Mouse (Mus musculus) kidney, postnatal 36 days (tissue): ENCODE measurements at regions not wholly inside any gene's neighbourhood (a gene's known extent, or its start where the extent isn't known, plus 50 kb on each side); places are given as distances from the start of the nearest gene placed in this dataset.

ENCODE experiments used
- DNase-seq, 2 experiments: peaks; one replicate each; pipeline ENCODE4 v3.0.0; 2021 to 2022; ENCODE audit warnings: mixed read lengths in 2 of 2

DNA sequence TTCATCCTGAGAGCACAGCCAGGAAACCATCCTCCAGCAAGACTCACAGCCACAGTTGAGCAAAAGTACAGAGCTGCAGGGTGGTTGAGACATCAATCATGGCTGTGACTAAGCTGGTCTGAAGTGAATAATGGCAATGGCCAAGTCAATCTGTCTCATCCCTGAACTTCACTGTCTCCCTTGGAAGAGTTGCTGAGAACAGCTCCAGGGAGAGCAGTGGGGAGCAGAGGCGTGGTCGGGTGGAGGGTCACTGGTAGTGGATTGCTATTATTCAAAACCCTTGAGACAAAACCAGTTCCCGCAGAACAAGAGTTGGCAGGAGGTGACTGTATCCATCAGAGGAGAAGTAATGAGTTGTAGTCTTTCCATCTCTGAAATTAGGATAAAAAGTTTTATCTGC lies 185.7 kb upstream of the Tmem72 start:
- no peak for DNase-seq

DNA sequence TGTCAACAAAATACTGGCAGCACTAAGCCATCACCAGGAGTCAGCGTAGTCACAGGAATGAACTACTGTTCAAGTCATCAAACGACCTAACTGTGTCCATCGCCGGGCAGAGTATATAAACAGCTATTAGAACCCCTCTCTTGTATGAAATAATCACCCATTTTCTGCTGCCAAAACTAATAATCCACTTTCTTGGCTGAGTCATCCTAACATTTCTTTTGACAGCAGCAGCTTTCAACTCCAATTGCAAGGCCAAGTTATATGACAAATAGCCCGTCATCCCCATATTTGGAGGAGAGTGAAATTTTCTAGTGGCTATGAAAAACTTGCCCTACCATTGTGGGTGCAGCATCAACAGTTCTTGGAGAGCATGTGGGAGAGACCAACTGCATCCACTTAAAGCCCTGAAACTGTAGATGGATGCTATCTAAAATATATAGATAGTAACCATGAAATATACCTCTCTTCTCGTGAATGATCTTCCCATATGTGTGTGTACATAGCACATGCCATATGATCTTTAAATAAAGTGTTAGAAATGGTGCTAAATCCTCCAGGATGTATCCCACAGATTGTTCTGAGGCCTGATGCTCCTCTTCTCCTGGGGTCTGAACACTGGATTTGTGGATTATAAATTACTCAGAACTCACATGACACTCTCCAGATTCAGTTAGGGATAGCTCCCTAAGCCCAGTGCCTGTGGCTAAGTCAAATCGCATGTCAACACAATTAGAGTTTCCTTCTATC lies 189.9 kb upstream of the Tmem72 start:
- no peak for DNase-seq

DNA sequence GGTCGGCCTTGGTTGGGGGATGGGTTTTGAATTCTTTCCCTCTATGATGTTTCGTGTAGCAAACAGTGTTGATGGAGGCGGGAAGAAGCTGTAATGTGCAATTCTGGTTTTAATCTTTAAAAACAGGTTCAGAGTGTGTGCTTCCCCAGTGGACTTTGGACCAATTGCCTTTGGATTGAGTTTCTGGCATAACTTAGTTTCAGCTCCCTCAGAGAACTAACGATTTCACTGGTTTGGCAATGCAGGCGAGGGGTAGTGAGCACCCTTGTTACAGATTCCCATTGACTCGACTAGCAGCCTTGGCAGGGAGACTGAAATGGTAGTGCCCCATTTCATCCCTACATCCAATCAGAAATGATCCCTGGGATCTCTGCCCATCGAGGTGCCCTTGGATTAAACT lies 193.9 kb upstream of the Tmem72 start:
- DNase-seq = peak; percentile 1

DNA sequence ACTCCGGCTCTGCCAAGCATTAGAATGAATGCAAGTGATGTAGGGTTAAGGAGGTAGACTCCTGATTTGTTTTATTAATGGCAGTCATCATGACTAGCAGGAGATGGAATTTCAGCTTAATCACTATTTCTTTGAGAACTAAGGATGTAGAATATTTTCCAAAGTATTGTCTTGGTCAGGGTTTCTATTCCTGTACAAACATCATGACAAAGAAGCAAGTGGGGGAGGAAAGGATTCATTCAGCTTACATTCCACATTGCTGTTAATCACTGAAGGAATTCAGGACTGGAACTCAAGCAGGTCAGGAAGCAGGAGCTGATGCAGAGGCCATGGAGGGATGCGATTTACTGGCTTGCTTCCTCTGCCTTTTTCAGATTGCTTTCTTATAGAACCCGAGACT lies 195.4 kb upstream of the Tmem72 start:
- DNase-seq = no peak

DNA sequence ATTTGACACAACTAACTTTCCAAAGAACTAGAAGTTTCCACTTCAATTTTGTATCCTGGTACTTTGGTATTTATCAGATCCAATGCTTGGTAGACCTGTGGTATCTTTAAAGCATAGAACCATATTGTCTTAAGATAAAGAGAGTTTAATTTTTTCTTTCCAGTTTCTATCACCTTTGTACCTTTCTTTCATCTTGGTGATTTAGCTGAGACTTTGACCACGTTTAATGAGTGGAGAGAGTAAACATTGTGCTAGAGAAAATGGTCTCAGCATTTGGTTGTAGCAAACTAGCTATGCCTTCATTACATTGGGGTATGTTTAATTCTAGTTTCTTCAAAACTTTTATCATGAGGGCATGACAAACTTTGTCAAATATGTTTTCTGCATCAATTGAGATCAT lies 197.4 kb upstream of the Tmem72 start:
- DNase-seq = no peak

DNA sequence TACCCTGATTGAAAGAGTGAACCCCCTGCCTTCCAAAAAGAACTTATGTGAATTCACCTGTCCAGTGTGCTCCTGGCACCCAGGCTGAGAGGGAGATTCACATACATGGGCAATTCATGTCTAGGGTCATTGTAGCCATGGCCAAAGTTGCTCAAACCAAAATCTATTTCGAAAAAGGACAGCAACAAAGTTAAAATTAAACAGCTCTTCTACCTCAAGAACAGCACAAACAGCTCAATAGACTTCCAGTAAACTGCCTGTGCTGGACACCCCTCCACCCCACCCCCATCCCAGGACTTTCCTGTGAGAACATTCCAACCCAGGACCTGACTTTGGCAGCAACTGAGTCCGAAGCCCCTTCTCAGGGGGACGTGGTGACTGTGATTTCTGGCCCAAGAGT lies 218.3 kb upstream of the Tmem72 start:
- no peak for DNase-seq

DNA sequence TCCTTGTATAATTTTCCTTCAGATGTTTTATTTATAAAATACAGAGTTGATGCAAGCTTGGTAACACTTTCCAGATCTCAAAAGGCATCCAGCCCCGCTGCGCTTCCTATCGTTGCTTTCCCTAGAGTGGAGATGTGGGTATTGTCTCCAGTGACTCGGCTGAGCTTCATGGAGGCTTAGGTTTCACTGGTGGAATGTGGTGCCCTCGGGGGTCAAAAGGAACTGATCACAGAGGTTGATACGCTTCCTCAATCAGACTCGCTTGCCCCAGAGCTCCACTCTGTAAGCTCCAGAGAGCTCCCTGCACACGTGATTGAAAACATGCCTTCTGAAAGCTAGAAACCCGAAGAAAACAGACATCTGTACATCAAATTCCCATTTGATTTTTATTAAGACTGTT lies 224.9 kb upstream of the Tmem72 start:
- DNase-seq = no peak

DNA sequence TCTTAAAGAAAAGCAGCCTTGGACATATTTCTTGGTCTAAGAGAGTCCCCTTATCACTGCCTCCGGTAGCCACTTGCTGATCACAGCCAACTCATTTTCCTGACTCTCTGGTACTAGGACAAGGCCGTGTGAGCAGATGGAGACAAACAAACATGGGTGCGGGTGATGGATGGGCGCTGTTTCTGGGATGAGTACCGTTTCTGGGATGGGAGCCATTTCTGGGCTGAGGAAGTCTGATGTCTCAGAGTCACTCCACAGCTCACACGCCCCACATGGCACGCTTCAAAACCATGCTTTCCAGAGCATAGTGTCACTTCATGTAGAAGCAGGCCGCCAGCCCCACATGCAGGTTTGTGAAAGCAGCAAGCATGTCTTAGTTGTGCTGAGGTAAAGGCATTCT lies 225.6 kb upstream of the Cxcl12 start:
- DNase-seq = no peak

DNA sequence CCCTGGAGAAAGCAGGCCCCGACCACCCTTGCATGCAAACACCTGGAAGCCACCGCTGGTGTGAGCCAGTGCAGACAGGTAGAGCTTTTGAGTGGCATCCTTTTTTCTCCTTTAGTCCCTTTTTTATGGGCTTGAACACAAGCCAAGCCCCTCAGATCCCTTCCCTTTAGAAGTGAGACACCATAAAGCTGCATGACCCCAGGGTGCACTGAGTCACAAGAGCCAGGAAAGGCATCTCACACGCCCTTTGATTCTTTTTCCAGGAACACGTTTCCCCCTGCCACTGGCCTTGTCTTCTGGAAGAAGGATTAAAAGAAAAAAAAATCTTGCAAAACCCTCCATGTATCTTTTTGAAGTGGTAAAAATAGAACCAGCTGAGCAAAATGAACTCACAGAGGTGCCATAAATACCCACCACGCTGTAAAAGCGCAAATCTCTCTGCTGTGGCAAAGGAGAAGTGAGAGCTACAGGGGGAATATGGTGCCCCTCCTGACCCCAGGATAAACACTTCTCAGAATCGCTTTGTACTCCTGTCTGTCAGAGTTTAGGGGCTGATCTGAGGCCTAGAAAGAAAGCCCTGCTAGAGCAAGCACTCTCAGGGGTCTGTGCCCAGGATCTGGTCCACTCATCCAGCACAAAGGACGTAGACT lies 222.1 kb upstream of the Cxcl12 start:
- no peak for DNase-seq

DNA sequence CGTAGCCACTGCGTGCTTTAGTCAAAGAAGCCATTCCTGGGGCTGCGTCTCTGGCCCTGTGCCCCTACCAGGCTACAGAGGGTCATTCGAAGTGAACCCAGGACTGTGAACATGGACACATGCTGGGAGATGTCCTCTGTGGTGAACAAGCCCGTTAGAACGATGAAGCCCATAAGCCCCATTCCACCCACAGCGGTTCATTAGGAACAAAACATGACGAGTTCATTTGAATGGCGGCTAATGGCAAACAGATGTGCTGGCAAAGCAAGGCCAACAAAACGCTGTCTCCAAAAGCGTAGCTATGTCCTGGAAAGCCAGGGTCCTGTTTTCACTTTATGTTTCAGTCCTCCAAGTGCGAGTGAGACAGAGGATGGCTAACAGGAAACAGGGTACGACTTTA lies 208.7 kb upstream of the Cxcl12 start:
- DNase-seq = no peak

DNA sequence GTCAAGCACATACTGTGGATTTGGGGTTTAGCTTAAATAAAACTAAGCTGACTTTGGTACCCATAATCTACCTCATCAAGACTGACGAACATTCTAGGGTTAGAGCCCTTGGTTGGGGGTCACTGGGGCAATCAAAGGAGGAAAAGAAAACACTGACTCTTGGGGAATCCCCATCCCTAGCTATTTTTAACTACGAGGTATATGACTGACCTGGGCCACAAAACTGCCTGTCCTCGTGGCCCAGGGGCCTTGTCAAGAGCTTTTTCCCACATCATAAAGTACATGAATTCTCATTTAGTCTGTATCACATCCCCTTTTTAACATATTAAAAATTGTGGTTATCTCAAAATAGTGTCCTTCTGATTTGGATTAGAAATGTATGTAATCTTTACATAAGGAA lies 207.7 kb upstream of the Cxcl12 start:
- no peak for DNase-seq

DNA sequence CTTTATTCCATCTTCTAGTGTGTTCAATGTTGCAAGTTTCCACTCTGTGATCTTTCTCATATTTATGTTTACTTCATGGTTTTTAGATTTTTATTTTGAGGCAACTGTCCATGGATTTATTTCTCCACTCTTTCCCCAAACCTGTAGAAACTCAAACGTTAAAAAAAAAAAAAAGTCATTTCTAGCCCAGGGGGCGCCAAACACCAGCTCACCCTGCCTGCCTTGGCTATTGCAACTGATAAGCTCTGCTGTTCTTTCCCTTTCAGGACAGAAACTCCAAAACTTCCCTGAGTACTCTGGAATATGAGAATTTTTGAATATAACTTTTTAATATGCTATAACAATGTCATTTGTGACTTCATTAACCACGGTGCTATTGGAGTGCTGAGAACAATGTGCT lies 201.9 kb upstream of the Cxcl12 start:
- peak; percentile 4 to 37 for DNase-seq

DNA sequence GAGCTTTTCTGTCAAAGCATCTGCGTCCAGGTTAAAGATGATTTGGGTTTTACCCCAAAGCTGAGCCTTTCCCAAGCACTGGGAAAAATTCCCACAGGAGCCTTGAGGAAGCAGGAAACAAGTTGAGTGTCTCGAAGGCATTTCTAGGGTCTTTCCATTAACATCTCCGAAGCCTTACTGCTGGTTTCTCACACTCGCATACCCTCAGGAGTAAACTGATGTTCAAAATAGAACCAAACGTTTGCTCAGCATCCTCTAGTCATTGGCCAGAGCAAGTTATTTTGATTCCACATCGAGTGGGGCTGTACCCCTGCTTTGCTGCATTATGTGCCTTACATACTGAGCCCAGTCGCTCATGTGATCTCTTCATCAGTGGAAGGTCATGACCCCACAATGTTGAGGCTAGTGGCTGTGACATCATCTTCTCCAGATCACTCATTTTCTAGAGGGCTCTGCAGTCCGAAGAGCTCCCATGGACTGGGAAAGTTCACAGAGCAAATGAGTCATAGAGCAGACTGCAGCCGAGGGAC lies 198.9 kb upstream of the Cxcl12 start:
- DNase-seq = no peak

DNA sequence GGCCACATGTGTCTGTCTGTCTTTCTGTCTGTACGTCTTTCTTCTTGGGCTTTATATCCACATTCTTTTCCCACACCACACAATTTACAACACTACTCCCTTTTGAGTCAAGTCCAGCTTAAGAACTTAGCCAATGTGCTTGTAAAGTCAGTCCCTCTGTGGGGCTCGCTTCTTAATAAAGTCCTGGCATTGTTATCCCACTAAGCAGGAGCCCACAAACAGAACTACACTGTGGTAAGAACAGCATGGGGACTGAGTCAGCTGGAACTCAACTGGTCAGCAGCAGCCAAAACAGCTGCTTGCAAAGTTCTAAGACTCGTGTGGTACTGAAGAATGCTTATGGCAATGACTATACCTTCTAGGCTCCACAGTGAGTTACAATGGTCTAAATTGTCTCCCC lies 193.5 kb upstream of the Cxcl12 start:
- DNase-seq = no peak

DNA sequence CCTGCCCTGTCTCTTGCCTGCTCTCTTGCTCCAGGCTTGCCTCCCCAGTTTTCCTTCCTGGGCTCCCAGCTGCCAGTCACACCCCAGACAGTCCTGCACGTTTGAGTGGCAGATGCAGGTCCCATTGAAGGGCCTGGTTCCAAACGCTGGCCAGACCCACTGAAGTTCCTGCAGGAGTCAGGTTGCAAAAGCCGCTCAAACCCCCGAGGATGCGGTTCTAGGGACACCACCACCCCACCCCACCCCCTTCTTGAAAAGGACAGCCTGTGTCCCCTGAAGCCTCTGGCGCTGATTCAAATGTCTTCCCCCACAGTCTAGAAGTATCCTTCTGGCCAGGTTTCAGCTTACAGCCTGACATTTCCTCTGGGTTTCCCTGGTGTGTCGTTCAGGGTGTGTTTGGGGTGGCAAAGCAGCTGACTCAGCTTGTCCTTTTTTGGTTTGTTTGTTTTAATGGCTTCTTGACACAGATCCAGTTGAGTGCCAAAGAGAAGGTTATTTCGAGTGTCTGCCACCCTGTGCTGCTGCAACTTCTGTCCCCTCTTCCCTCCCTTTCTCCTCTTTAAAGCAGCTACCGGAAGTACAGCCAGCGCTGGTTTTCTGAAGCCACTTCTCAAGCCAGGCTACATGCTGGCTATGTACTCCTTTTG lies 187.9 kb upstream of the Cxcl12 start:
- DNase-seq = peak; percentile 11 to 16

DNA sequence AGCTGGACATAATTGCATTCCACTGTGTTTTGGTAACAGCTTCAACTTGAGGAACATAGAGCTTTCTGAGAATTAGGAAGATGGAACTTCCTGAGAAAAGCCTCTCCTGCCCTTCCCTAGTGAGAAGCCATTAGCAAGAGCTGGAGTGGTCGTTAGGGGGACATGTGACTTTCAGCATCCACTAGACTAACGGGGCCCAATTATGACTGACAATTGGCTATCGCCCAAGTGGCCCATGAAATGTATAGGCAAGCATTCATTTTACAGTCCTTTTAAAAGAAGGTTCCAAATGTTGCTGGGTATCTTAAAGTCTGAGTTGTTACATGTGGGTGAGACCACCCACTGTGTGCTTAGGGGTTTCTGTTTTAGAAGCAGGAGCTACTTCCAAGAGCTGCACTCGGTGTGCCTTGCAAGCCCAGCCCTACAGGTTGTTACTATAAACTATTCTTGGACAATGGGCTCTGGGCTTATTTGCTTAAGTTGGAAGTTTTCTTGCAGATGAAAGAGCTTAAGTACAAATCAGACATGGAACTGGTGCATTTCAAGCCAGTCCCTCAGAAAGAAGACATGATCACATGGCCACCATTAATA lies 183.1 kb upstream of the Cxcl12 start:
- DNase-seq = no peak

DNA sequence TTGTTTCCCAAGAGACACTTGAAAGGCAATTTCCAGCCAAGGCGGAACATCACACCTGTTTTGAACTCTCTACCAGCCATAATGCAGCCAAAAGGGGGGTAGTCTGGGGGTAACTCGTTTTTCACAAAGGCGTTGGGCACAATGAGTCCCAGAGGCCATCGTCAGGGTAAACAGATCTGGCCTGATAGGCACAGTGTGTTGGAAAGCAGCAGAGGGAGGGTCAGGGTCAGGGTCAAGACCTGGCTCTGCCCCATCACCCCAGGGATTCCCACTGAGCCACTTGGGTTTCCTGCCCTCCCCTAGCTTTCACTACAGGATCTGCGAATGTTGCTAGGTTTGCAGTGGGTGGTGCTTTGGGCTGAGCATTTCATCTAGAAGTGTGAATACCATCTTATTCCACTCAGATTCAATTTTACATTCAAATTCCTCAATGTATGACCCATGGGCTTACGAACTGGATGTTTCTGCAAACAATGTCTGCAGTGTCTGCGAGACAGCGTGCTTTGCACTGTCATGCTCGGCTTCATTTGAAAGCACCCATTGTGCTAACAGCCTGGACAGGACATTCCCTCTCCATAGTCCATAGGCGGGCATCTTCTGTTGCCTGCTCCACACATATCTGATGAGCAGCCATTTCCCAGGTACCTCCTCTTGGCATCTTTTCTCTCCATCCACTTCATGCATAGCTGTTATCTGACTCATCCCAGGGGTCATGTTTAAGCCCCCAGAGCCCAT lies 181.9 kb upstream of the Cxcl12 start:
- DNase-seq = no peak

DNA sequence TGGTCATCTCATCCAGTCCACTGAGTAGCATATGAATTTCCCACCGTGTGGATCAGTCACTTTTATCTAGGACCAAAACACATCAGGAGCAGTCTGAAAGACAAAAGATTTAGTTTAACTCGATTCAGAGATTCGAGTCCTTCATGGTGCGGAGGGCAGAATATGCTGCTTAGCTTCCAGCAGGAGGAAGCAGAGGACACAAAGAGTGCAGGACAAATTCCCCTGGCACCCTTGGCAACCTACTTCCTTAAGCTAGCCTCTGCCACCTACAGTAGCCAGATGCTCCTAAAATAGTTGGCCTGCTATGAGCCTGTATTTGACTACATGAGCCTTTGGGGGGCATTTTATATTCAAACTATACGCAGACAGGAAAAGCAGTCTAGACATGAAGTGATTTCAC lies 181.1 kb upstream of the Cxcl12 start:
- no peak for DNase-seq

DNA sequence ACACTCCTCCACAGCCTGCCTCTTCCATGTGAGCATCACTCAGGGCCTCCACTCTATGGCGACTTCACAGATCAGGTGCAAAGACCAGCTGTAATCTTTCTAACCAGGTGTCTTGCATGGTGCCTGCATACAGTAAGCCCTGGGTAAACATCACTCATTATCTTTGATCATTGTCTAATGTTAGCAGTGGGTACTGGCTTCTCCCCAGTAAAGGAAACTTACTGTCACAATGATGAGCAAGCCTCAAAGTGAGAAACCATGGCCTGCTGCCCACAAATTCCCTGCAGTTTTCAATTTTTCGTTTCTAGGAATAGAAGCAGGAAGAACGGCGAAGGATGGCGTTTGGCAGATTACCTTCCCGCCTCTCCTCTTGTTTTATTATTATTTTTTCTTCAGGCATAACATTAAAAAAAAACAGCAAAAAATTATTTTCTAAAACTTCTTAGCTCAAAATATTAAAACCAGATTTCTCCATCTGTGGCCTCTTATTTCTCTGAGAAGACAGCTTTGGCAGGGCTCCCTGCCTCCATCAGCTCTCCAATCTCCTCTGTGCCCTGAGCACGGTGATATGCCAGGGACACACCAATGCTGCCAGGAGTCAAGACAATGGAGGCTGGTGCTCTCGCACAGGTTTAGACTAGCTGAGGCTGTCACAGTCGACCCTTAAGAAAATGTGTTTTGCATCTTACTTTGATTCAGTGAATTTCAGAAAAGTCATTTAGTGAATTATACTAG lies 169.2 kb upstream of the Cxcl12 start:
- no peak for DNase-seq

DNA sequence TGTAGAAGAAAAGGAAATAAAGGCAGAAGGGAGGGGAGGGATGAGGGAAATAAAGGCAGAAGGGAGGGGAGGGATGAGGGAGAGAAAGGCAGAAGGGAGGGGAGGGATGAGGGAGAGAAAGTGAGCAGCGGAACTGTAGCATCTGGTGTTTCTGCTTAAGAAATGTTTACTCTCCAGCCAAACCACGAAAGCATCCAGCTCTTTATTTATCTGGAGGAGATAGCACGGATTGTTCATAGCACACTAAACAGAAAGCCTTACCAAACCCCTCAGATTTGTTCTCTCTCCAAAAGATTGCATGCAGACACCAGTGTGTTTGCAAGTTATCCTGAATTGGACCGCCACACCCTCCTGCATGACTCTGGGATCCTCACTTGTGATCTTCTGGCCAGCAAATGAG lies 168.4 kb upstream of the Cxcl12 start:
- DNase-seq = no peak

DNA sequence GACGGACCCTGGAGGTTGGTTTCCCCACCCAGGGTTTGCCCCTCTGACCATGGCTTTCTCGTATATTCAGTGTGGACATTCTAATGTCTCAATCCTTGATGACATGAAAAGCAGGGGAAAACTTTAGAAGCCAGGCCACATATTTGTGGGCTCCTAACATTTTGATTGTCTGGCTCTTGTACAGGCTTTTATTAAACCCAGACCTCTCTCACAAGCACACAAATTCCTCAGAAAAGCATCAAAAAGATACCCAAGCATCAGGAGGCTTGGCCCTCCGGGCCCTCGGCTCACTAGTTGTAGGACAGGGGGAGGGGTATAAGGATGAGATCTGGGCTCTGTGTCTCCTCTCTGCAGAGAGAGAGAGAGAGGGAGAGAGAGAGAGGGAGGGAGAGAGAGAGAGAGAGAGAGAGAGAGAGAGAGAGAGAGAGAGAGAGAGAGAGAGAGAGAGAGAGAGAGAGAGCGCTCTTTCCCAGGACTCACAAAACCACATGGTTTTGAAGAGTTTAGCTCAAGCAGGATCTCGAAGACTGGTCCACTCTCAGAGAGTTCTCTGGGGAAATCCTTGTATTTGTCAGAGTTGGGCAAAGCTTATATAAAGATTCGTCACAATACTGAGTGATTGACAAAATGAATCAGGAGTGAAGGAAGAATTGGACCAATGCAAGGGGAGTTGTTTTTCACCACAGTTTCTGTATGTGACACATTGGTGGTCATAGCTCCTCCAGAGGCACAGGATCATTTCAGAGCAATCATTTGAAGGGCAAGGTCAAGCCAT lies 167.2 kb upstream of the Cxcl12 start:
- no peak for DNase-seq
